Mouse (Mus musculus) C2C12 (cell line): ENCODE measurements around the gene Oxld1.

Source experiments
- CTCF ChIP-seq: IDR thresholded peaks from one replicate; pipeline ENCODE4 v1.5.1; 2011; ENCODE audit not compliant: control insufficient read depth, insufficient read depth, insufficient read length
- FOSL1 ChIP-seq: IDR thresholded peaks from one replicate; pipeline ENCODE4 v1.8.0; 2011; ENCODE audit warnings: mild to moderate bottlenecking, low read length; ENCODE audit not compliant: poor library complexity, insufficient read depth, severe bottlenecking
- MAX ChIP-seq: IDR thresholded peaks from one replicate; pipeline ENCODE4 v1.6.1; 2011; ENCODE audit warnings: mild to moderate bottlenecking, control low read depth
- USF1 ChIP-seq: IDR thresholded peaks from one replicate; pipeline ENCODE4 v1.6.1; 2011; ENCODE audit warnings: low read depth, mild to moderate bottlenecking, control low read depth, moderate library complexity

DNA sequence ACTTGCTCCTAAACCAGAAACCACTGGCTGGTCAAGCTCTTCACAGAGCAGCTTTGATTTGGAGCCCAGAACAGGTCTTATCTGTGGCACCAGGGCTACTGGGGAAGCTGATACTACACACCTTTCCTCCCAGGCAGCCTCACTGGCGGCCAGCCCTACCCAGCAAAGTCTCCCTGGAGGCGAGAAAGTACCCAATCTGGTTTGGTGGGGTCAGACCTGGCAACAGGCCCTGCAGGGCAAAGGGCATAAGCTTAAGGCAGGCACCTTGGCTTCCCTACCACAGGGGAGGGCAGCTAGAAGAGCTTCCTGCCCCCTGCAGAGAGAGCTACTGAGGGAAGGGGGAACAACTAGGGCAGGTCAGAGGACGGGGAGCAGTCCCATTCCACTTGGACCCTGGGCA, 42.5 kb upstream of the Oxld1 start:
- TF ChIP-seq MAX (no peak), CTCF (no peak), USF1 (no peak), FOSL1 (no peak)
